Mouse (Mus musculus) gastrocnemius, postnatal 14 days (tissue): Measurements from ENCODE around the gene Pafah1b2. TPM values are rescaled to one million over a fixed set of nuclear protein-coding genes. Genes with fewer than 3 reads are reported as not detected.

Source experiments
- DNase-seq: peaks from one replicate; pipeline ENCODE4 v3.0.0; 2021; ENCODE audit warnings: mixed read lengths
- intact Hi-C: fragments of 180-260 bp; cut with DNase I; formaldehyde crosslinking; loops from one replicate; pipeline ENCODE4 v1.15.1; 2025; ENCODE audit warnings: low total_unique reads
- total RNA-seq, 2 experiments: library from RNA; stranded (reverse); gene quantifications; 2 replicates each; pipeline ENCODE4 v1.2.3; 2021

The Pafah1b2 gene
- total RNA-seq, 2 experiments from 2014 or later: 45.7 to 51.0 TPM

- intact Hi-C loops: no loop called here
- DNase-seq: no peak
Observed at GRCm38 (mm10) chr9:46030184-46030583, 17.7 kb upstream of the Pafah1b2 start.

DNA sequence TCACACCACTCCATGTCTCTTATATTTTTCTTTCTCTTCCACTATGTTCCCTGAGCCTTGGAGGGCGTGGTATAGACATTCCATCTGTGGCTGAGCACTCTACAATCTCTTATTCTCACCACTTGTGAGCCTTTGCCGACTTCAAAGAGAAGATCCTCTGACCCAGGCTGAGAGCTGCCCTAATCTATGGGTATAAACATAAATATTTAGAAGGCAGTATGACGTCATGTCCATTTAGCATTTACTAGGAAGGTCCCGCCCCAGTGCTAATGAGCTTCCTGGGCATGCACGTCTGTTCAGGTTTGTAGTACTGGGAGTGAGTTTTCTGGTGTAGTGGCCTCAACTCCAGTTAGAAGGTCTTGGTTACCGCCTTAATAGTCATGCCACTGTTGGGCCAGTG is 17.0 kb upstream of the Pafah1b2 start:
- intact Hi-C loops: no loop called here
- no peak for DNase-seq

- intact Hi-C loops: no loop called here
- DNase-seq: no peak
Observed at GRCm38 (mm10) chr9:46027994-46028393, 15.5 kb upstream of the Pafah1b2 start.

DNA sequence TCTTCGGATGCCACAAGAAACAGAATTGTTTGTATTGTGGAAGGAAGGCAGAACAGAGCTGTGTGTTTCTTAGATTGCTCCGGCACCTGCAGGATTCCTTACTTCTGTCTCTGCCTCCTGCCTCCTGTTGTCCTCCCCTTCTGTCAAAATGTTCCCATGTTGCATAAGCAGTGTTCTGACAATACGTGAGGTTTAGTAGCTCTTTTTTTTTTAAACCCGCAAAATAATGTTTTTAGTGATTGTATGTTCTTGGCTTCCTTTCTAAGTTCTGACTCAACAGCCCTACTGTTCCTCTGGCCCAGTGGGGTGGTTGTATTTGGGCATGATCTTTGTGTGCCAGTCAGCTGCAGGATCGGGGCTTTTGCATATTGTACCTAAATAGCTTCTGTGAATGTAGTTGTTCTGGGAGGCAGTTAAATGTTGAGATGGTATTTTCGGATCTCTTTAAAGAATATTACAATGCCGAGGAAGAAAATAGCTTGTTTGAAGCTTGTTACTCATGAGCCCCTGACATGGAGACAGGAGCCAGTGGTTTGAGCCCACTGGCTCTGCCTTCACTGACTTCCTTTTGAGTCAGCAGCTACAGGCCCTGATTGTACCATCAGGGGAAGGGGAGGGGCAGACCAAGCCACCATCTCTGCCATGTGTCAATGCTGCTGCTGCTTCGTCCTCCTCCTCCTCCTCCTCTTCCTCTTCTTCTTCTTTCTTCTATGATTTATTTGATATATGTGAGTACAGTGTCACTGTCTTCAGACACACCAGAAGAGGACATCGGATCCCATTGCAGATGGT is 13.8 kb upstream of the Pafah1b2 start:
- no peak for DNase-seq
- intact Hi-C loops: no loop called here

- DNase-seq: peak; percentile 43
- intact Hi-C loops: no loop called here
Observed at GRCm38 (mm10) chr9:46023591-46023990, 11.1 kb upstream of the Pafah1b2 start.

DNA sequence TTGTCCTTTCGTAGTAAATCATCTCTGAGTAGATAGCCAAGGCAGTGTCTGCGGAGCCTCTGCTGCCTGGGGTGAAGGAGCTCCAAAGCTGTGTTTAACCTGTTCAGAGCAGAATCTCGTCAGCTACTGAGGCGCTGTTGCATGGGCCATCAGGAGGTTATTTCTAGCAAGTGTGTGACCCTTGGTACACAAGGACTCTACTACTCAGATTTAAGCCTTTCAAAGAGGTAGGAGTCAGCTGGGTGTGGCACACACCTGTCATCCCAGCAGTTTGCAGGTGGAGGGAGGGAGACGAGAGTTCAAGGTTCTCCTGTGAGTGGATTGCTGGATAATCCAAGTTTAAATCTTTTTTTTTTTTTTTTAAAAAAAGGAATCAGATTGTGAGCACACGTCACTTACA is 7.5 kb upstream of the Pafah1b2 start:
- DNase-seq: no peak
- intact Hi-C loops: no loop called here

DNA sequence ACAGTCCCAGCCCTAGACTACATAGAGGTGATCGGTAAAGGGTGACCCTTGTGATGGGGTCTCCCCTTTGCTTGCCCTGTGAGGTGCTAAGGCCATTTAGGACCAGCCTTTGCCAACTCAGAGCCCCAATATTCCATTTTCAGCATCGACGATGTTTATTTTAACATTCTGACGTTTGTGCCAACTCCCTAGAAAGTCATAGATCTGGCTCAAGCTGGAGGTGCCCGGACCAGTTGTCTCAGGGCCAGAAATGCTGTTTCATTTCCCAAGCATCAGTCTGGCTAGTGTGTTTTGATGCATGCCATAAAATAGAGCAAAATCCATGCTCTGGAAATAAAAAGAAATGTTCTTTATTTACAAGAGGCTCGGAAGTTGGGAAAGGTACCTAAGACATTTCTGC is 5.8 kb upstream of the Pafah1b2 start:
- intact Hi-C loops: no loop called here
- no peak for DNase-seq

DNA sequence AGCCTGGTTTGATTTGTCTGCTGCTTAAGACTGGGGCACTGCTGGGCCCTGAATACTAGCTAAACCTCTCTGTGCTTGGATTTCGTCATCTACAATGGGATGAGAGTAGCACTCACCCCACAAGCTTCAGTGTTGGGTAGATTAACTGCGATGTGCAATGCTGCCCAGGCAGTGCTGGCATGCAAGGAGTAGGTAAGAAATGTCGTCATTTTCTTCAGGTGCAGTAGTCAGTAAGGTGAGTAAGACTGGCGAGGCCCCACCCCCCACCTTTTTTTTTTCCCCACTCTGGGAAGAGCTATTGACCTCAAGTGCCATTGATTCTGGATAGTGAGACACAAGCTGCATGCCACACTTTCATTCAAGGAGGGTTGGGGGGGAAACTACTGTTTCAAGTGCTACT is 3.9 kb upstream of the Pafah1b2 start:
- intact Hi-C loops: no loop called here
- DNase-seq: no peak

DNA sequence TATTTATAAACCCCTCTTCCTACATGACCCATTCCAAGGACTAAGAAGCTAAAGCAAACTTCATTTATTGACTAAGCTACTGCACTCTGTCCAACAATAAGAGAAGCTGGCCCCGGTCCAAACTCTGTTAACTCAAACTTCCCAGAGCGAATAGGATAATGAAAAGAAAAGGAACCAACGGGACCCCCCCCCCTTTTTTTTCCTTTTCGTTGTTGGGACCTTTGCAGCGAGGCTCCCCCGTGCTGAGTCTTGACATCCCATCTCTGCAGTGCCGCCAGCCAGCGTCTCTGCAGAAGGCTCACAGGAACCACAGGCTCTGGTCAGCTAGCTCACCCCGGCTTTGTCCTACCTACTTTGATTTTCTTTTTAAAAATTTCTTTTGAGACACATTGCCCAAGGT is 3.3 kb upstream of the Pafah1b2 start:
- intact Hi-C loops: no loop called here

DNA sequence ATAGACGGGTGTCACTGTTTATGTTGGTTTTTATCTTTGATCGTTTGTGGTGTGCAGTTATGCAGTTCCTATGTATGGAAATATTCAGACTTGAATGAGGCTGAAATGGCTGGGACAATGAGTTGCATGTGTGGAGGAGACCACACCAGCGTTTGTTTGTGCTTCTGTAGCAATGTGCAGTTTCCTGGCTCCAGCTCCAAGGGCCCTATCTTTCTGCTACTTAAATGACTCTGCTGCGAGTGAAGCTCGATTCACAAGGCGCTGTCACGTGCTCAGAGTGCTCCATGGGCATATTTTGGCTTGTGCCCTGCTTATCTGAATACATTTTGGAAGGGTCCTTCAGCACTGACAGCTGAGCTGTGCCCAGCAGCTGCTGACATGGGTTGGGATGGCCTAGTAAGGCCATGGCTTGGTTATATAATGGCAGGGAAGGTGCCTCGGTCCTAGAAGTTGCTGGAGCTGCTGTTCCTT is 2.6 kb upstream of the Pafah1b2 start:
- intact Hi-C loops: no loop called here
- DNase-seq: peak; percentile 50

More for the DNA sequence above, 3.3 kb upstream of the Pafah1b2 start:
- peak; percentile 63 for DNase-seq

GRCm38 (mm10) chr9:46014251-46014681 is 1.8 kb upstream of the Pafah1b2 start:
- DNase-seq: peak; percentile 32
- intact Hi-C loops: no loop called here

GRCm38 (mm10) chr9:46013616-46014015 is 1.1 kb upstream of the Pafah1b2 start:
- intact Hi-C loops: no loop called here
- no peak for DNase-seq

DNA sequence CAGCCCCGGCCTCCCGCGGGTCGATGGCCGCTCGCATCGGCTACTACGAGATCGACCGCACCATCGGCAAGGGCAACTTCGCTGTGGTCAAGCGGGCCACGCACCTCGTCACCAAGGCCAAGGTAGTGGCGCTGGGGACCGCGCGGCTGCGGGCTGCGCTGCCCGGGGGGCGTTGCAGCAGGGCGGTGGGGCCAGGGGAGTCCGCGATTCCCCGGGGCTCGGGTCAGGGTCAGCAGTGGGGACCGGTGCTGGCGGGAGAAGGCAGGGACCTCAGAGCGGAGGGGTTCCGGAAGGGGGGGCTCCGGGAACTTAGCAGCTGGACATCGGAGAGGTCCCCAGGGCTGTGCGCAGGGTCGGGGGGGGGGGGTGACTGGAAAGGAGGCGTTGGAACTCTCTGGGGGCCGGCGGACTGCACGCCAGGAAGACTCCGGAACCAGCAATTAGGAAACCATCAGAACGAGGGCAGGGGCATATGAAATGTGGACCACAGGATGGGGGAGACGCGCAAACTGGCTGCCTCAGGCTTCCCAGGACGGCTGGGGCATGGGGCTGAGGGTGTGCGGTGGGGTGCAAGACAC is 608 bp upstream of the Pafah1b2 start:
- intact Hi-C loops: no loop called here
- peak; percentile 54 for DNase-seq

GRCm38 (mm10) chr9:46011094-46011970 is 1.2 kb downstream of the Pafah1b2 start:
- no peak for DNase-seq
- intact Hi-C loops: no loop called here

GRCm38 (mm10) chr9:46009669-46009983 is 2.9 kb downstream of the Pafah1b2 start:
- intact Hi-C loops: loop anchor here (5.0 kb wide), 2 partner anchors 183 to 238 kb away; no protein-coding TSS in a partner anchor
- DNase-seq: no peak

DNA sequence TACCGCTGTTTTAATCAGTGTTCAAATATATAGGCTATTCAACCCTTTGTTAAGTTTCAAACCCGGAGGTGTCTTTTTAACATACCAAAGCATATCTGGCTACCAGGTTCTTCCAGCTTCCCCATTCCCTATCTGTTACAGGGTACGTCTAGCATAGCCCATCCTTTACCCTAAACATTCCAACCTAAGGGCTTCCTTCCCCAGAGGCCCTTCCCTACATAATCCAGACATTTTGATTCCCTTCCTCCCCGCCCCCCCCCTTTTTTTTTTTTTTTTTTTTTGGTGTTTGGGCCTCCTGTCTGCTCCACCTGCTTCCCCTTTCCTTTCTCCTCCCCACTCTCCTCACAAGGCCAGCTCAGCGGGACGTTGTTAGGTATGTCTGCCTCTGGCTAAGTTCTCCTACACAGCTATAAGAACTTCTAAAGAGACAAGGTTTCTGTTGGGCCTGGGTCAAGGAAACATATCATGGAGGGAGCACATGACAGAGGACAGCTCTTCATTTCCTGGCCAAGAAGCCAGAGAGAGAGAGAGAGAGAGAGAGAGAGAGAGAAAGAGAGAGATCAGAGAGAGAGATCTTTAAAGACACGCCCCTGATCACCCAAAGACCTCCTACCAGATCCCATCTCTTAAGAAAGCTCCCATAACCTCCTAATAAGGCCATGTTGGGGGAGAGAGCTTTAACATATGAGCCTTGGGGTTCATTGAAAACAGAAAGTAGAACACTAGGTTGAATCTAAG is 3.4 kb downstream of the Pafah1b2 start:
- intact Hi-C loops: loop anchor here (5.0 kb wide), 2 partner anchors 183 to 238 kb away; no protein-coding TSS in a partner anchor
- no peak for DNase-seq

DNA sequence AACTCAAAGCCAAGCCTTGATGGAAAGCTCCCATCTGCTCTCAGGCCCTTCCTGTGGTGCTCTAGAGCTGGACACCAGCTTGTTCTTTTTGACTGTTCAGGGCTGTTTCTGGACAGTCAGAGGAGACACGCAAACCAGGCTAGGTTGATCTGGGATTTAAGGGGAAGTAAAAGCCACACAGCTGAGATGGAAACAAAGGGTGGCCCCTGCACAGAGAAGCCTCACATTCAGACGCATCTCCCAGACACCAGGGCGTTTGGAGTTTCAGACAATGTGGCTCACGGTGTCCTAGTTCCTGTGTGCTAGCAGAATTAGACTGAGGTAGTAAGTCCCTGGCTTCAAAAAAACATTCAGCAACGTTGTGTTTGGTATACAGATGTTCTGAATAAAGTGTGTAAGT is 6.3 kb downstream of the Pafah1b2 start:
- intact Hi-C loops: loop anchor here (5.0 kb wide), 2 partner anchors 186 to 241 kb away; no protein-coding TSS in a partner anchor
- no peak for DNase-seq

- no peak for DNase-seq
- intact Hi-C loops: no loop called here
Observed at GRCm38 (mm10) chr9:46004529-46004928, 8.0 kb downstream of the Pafah1b2 start.

DNA sequence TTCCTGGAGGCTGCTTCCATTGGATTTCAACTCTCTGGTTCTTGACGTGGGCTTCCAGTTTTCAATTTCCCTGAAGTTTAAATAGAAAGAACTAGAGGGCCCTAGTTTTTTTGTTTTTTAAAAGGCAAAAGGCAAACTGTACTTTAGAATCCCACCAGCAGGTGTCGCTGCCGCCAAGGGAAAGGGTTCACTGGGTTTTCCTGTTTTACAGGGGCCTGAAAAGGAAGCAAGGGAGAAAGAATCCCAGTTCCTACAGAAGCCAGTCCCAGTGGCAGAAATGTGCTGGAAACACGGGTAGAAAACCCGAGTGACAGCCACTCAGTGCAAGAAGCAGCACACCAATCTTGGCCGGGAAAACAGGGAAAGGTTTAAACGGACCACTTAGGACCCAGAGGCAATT is 8.8 kb downstream of the Pafah1b2 start:
- intact Hi-C loops: no loop called here

More for the DNA sequence above, 8.8 kb downstream of the Pafah1b2 start:
- DNase-seq: peak; percentile 77
